Comparison of ENCODE assay signal across 12 mouse cellular contexts in genomic region chr1:162003729-162004517, GRCm38 (mm10). TPM values are rescaled to one million over a fixed set of nuclear protein-coding genes. Genes with fewer than 3 reads are reported as not detected.
DNase-seq lines count a peak whose midpoint lies in the region; ATAC-seq and TF ChIP-seq lines count a peak whose summit lies in the region.
"Had no signal": no experiment of that assay in that cellular context is flagged by ENCODE, and none has a peak within 500 bp of the region (broad histone marks: within the 10 kb centered on the region; RNA-seq: fewer than 3 reads in every experiment).

No protein-coding gene starts in this region.

- H3K4me1 ChIP-seq in midbrain, embryonic 12.5 days = peaks cover 28% of the 10 kb centered on the region
- H3K4me1 ChIP-seq in midbrain, embryonic 13.5 days (replicated peaks) = peaks cover 32% of the 10 kb centered on the region
- H3K4me1 ChIP-seq in hindbrain, embryonic 12.5 days = peaks cover 37% of the 10 kb centered on the region
- H3K4me1 ChIP-seq in stomach, embryonic 15.5 days = peaks cover 28% of the 10 kb centered on the region

- TF ChIP-seq CTCF in gastrocnemius, adult 2 months (IDR thresholded peaks at IDR 0.05) = no peak

- no peaks in the 10 kb centered on the region for H3K36me3 ChIP-seq in midbrain, embryonic 12.5 days
- H3K36me3 ChIP-seq in midbrain, embryonic 13.5 days = no peaks in the 10 kb centered on the region
- H3K36me3 ChIP-seq in hindbrain, embryonic 12.5 days = no peaks in the 10 kb centered on the region
- no peaks in the 10 kb centered on the region for H3K36me3 ChIP-seq in stomach, embryonic 15.5 days

- ATAC-seq in midbrain, embryonic 12.5 days (ENCODE audit: low FRiP score, low read depth) = no peak
- no peak for ATAC-seq in midbrain, embryonic 13.5 days
- ATAC-seq in hindbrain, embryonic 12.5 days (ENCODE audit: low FRiP score) = no peak
- no peak for ATAC-seq in stomach, embryonic 15.5 days (ENCODE audit: insufficient read depth, low FRiP score, low read depth)

- peak overlapping the region; percentile 84 for H3K27ac ChIP-seq in gastrocnemius, adult 2 months
- H3K27ac ChIP-seq in midbrain, embryonic 12.5 days (replicated peaks) = peak overlapping the region; percentile 47; the same call in 1 of the 2 replicates
- no peak overlapping the region for H3K27ac ChIP-seq in midbrain, embryonic 13.5 days
- H3K27ac ChIP-seq in hindbrain, embryonic 12.5 days = peak overlapping the region; percentile 85
- H3K27ac ChIP-seq in stomach, embryonic 15.5 days = peak overlapping the region; percentile 87

- no peak overlapping the region for H3K9ac ChIP-seq in midbrain, embryonic 12.5 days (replicated peaks)
- no peak overlapping the region for H3K9ac ChIP-seq in midbrain, embryonic 13.5 days (replicated peaks)
- H3K9ac ChIP-seq in hindbrain, embryonic 12.5 days = no peak overlapping the region
- no peak overlapping the region for H3K9ac ChIP-seq in stomach, embryonic 15.5 days

- no peak overlapping the region; the same call in 1 of the 2 replicates for H3K4me3 ChIP-seq in gastrocnemius, adult 2 months
- no peak overlapping the region for H3K4me3 ChIP-seq in midbrain, embryonic 12.5 days
- H3K4me3 ChIP-seq in midbrain, embryonic 13.5 days (replicated peaks) = no peak overlapping the region
- H3K4me3 ChIP-seq in hindbrain, embryonic 12.5 days = no peak overlapping the region
- H3K4me3 ChIP-seq in stomach, embryonic 15.5 days (replicated peaks) = no peak overlapping the region

- intact Hi-C loops in gastrocnemius, adult 2 months (cut with DNase I) = loop anchor here (10.0 kb wide), 1 partner anchor 211 kb away; no protein-coding TSS in a partner anchor
- intact Hi-C loops in gastrocnemius, postnatal 36 days (cut with DNase I) = no loop called here
- intact Hi-C loops in left cerebral cortex, postnatal 25 days (cut with DNase I) = no loop called here

- H3K9me3 ChIP-seq in midbrain, embryonic 12.5 days = no peaks in the 10 kb centered on the region
- H3K9me3 ChIP-seq in midbrain, embryonic 13.5 days = no peaks in the 10 kb centered on the region
- H3K9me3 ChIP-seq in hindbrain, embryonic 12.5 days (replicated peaks) = no peaks in the 10 kb centered on the region
- no peaks in the 10 kb centered on the region for H3K9me3 ChIP-seq in stomach, embryonic 15.5 days

- DNase-seq in gastrocnemius, adult 2 months = no peak
- no peak for DNase-seq in gastrocnemius, postnatal 36 days
- DNase-seq in left cerebral cortex, postnatal 25 days (ENCODE audit: low spot score in 2 of 2) = no peak
- no peak for DNase-seq in thymus, postnatal 14 days
- DNase-seq: cerebellum, adult 9-10 months; kidney, adult 8-10 months had no signal

- no peak overlapping the region for H3K4me2 ChIP-seq in midbrain, embryonic 12.5 days (replicated peaks)
- H3K4me2 ChIP-seq in midbrain, embryonic 13.5 days (replicated peaks) = no peak overlapping the region
- H3K4me2 ChIP-seq in hindbrain, embryonic 12.5 days (replicated peaks) = no peak overlapping the region
- peak overlapping the region; percentile 38; the same call in 1 of the 2 replicates for H3K4me2 ChIP-seq in stomach, embryonic 15.5 days

- no peaks in the 10 kb centered on the region for H3K27me3 ChIP-seq in midbrain, embryonic 12.5 days
- H3K27me3 ChIP-seq in midbrain, embryonic 13.5 days = no peaks in the 10 kb centered on the region
- no peaks in the 10 kb centered on the region for H3K27me3 ChIP-seq in hindbrain, embryonic 12.5 days
- H3K27me3 ChIP-seq in stomach, embryonic 15.5 days (replicated peaks) = no peaks in the 10 kb centered on the region

- WGBS in midbrain, embryonic 12.5 days = 62% methylated on average over 14 of the region's 14 CpGs
- 61% methylated on average over 14 of the region's 14 CpGs for WGBS in midbrain, embryonic 13.5 days
- WGBS in hindbrain, embryonic 12.5 days = 49% methylated on average over 14 of the region's 14 CpGs
- WGBS in stomach, embryonic 15.5 days = 59% methylated on average over 14 of the region's 14 CpGs

RNA-seq across cellular contexts. Expression of gene 4930558K02Rik, which starts 24.5 kb away (rescaled TPM):
- not detected for total RNA-seq in gastrocnemius, adult 2 months (2021)
- total RNA-seq in gastrocnemius, postnatal 36 days (2021) = not detected
- polyA plus RNA-seq in midbrain, embryonic 12.5 days (2016; fragmentation: Nextera tagmentation; extraction: Ambion mirVana) = not detected in 2 replicates
- polyA plus RNA-seq in midbrain, embryonic 13.5 days (2015; fragmentation: Nextera tagmentation; extraction: Ambion mirVana) = 0.21 TPM in 1 of 2 replicates, not detected in the other
- not detected in 2 replicates for polyA plus RNA-seq in hindbrain, embryonic 12.5 days (2016; fragmentation: Nextera tagmentation; extraction: Ambion mirVana)
- polyA plus RNA-seq in stomach, embryonic 15.5 days (2015; fragmentation: Nextera tagmentation; extraction: Ambion mirVana) = not detected in 2 replicates
- not detected for total RNA-seq in left cerebral cortex, postnatal 25 days (2021)
- total RNA-seq: neutrophil, adult 5-6 weeks had no signal
- polyA plus RNA-seq: liver, embryonic 16.5 days had no signal

RNA-seq across cellular contexts. Expression of gene Pigc, which starts 34.9 kb away (rescaled TPM):
- total RNA-seq in gastrocnemius, adult 2 months (2021) = 10 to 100 TPM; 14.4 to 15.6 TPM
- 10 to 100 TPM; 15.0 TPM for total RNA-seq in gastrocnemius, postnatal 36 days (2021)
- 32.7 and 34.9 TPM in 2 replicates for polyA plus RNA-seq in midbrain, embryonic 12.5 days (2016; fragmentation: Nextera tagmentation; extraction: Ambion mirVana)
- polyA plus RNA-seq in midbrain, embryonic 13.5 days (2015; fragmentation: Nextera tagmentation; extraction: Ambion mirVana) = 36.4 and 39.1 TPM in 2 replicates
- 35.4 and 36.6 TPM in 2 replicates for polyA plus RNA-seq in hindbrain, embryonic 12.5 days (2016; fragmentation: Nextera tagmentation; extraction: Ambion mirVana)
- polyA plus RNA-seq in stomach, embryonic 15.5 days (2015; fragmentation: Nextera tagmentation; extraction: Ambion mirVana) = 32.5 and 35.8 TPM in 2 replicates
- total RNA-seq in left cerebral cortex, postnatal 25 days (2021) = 10 to 100 TPM; 15.4 to 16.6 TPM
